Mouse (Mus musculus) limb, embryonic 11.5 days (tissue): ENCODE measurements at regions not wholly inside any gene's neighbourhood (a gene's known extent, or its start where the extent isn't known, plus 50 kb on each side); places are given as distances from the start of the nearest gene placed in this dataset.

ENCODE experiments used
- ATAC-seq: fragments of 200-750 bp; cut with Nextera tagmentation; 2 replicates; pipeline ENCODE4 v1.8.0; 2017; ENCODE audit warnings: low read depth; ENCODE audit not compliant: insufficient number of reproducible peaks, low FRiP score, low TSS enrichment
- DNase-seq: peaks from one replicate; pipeline ENCODE4 v3.0.0-alpha.2; 2015; ENCODE audit warnings: low spot score
- H3K27ac ChIP-seq: fragments of 300-500 bp; sonication (generic); replicated peaks from 2 replicates; pipeline ENCODE4 v1.5.1; 2014; ENCODE audit warnings: low read depth, mild to moderate bottlenecking, low read length
- H3K27me3 ChIP-seq: fragments of 300-500 bp; sonication (generic); 2 replicates; pipeline ENCODE4 v1.6.1; 2014; ENCODE audit warnings: mild to moderate bottlenecking, low read length, mixed read lengths; ENCODE audit not compliant: control insufficient read depth, insufficient read depth
- H3K36me3 ChIP-seq: fragments of 300-500 bp; sonication (generic); 2 replicates; pipeline ENCODE4 v1.6.1; 2014; ENCODE audit warnings: mild to moderate bottlenecking, low read length, moderate library complexity, mixed read lengths; ENCODE audit not compliant: control insufficient read depth, insufficient read depth
- H3K4me1 ChIP-seq: fragments of 300-500 bp; sonication (generic); 2 replicates; pipeline ENCODE4 v1.6.1; 2014; ENCODE audit warnings: low read length, mixed read lengths; ENCODE audit not compliant: control insufficient read depth, insufficient read depth
- H3K4me2 ChIP-seq: fragments of 300-500 bp; sonication (generic); 2 replicates; pipeline ENCODE4 v1.6.1; 2014; ENCODE audit warnings: low read depth, mild to moderate bottlenecking, moderate library complexity; ENCODE audit not compliant: severe bottlenecking
- H3K4me3 ChIP-seq: fragments of 300-500 bp; sonication (generic); 2 replicates; pipeline ENCODE4 v1.5.1; 2014; ENCODE audit warnings: low read depth, low read length
- H3K9ac ChIP-seq: fragments of 300-500 bp; sonication (generic); 2 replicates; pipeline ENCODE4 v1.6.1; 2014; ENCODE audit warnings: mild to moderate bottlenecking, low read length
- H3K9me3 ChIP-seq: fragments of 300-500 bp; sonication (generic); 2 replicates; pipeline ENCODE4 v1.6.1; 2016; ENCODE audit warnings: low read length; ENCODE audit not compliant: control insufficient read depth
- WGBS: fragments of 180-500 bp; shearing (Covaris S2); extraction: QIAGEN DNeasy Blood & Tissue Kit; methylation state at CpG from one replicate; pipeline ENCODE4 v1.1.7; 2014; 5-methylcytosine and 5-hydroxymethylcytosine counted together

GRCm38 (mm10) chr9:59232682-59233081 is 58.7 kb upstream of the Adpgk start:
- Histone ChIP-seq H3K27ac (no peak overlapping the region), H3K9ac (no peak overlapping the region), H3K4me3 (no peak overlapping the region), H3K27me3 (no peaks in the 10 kb centered on the region), H3K36me3 (no peaks in the 10 kb centered on the region), H3K4me1 (no peaks in the 10 kb centered on the region), H3K9me3 (no peaks in the 10 kb centered on the region), H3K4me2 (no peak overlapping the region)
- WGBS: 55% methylated on average over 3 of the region's 3 CpGs
- DNase-seq: no peak
- ATAC-seq: no peak

GRCm38 (mm10) chr9:59231947-59232346 is 59.4 kb upstream of the Adpgk start:
- Histone ChIP-seq H3K9ac (no peak overlapping the region), H3K4me2 (no peak overlapping the region), H3K4me3 (no peak overlapping the region), H3K27ac (no peak overlapping the region), H3K4me1 (no peaks in the 10 kb centered on the region), H3K27me3 (no peaks in the 10 kb centered on the region), H3K9me3 (no peaks in the 10 kb centered on the region), H3K36me3 (no peaks in the 10 kb centered on the region)
- WGBS: 87% methylated on average over 7 of the region's 7 CpGs
- DNase-seq (no peak), ATAC-seq (no peak)

GRCm38 (mm10) chr9:59231186-59231585 is 60.2 kb upstream of the Adpgk start:
- ATAC-seq (no peak), DNase-seq (no peak)
- Histone ChIP-seq H3K4me2 (no peak overlapping the region), H3K36me3 (no peaks in the 10 kb centered on the region), H3K4me1 (no peaks in the 10 kb centered on the region), H3K4me3 (no peak overlapping the region), H3K9ac (no peak overlapping the region), H3K27ac (no peak overlapping the region), H3K9me3 (no peaks in the 10 kb centered on the region), H3K27me3 (no peaks in the 10 kb centered on the region)
- 89% methylated on average over 5 of the region's 5 CpGs for WGBS

- H3K4me2 ChIP-seq: no peak overlapping the region
- 88% methylated on average over 5 of the region's 5 CpGs for WGBS
- no peaks in the 10 kb centered on the region for H3K36me3 ChIP-seq
- H3K4me1 ChIP-seq: no peaks in the 10 kb centered on the region
- H3K27me3 ChIP-seq: no peaks in the 10 kb centered on the region
- DNase-seq: no peak
- no peak for ATAC-seq
- no peak overlapping the region for H3K9ac ChIP-seq
- H3K27ac ChIP-seq: no peak overlapping the region
- no peaks in the 10 kb centered on the region for H3K9me3 ChIP-seq
- no peak overlapping the region for H3K4me3 ChIP-seq
These were observed 61.2 kb upstream of the Adpgk start for GRCm38 (mm10) chr9:59230161-59230560.

- 83% methylated on average over 4 of the region's 4 CpGs for WGBS
- no peak overlapping the region for H3K4me3 ChIP-seq
These were observed 63.4 kb upstream of the Adpgk start for GRCm38 (mm10) chr9:59227948-59228347.

GRCm38 (mm10) chr9:59226361-59226760 is 65.0 kb upstream of the Adpgk start:
- Histone ChIP-seq H3K4me1 (no peaks in the 10 kb centered on the region), H3K27me3 (no peaks in the 10 kb centered on the region), H3K36me3 (no peaks in the 10 kb centered on the region), H3K4me2 (no peak overlapping the region), H3K9me3 (no peaks in the 10 kb centered on the region), H3K27ac (no peak overlapping the region), H3K4me3 (no peak overlapping the region), H3K9ac (no peak overlapping the region)
- ATAC-seq: no peak
- DNase-seq: no peak
- WGBS: 89% methylated on average over 4 of the region's 4 CpGs

More at GRCm38 (mm10) chr9:59227948-59228347, 63.4 kb upstream of the Adpgk start:
- ATAC-seq (no peak), DNase-seq (no peak)
- Histone ChIP-seq H3K27ac (no peak overlapping the region), H3K27me3 (no peaks in the 10 kb centered on the region), H3K9ac (no peak overlapping the region), H3K9me3 (no peaks in the 10 kb centered on the region), H3K36me3 (no peaks in the 10 kb centered on the region), H3K4me2 (no peak overlapping the region), H3K4me1 (no peaks in the 10 kb centered on the region)

GRCm38 (mm10) chr9:59219277-59219676 is 72.1 kb upstream of the Adpgk start:
- H3K9ac ChIP-seq: no peak overlapping the region
- H3K4me3 ChIP-seq: no peak overlapping the region
- H3K4me2 ChIP-seq: no peak overlapping the region
- no peaks in the 10 kb centered on the region for H3K36me3 ChIP-seq
- no peak overlapping the region for H3K27ac ChIP-seq
- H3K9me3 ChIP-seq: no peaks in the 10 kb centered on the region
- ATAC-seq (no peak), DNase-seq (no peak)
- H3K4me1 ChIP-seq: no peaks in the 10 kb centered on the region
- WGBS: 72% methylated on average over 4 of the region's 4 CpGs
- H3K27me3 ChIP-seq: no peaks in the 10 kb centered on the region

- H3K4me2 ChIP-seq: no peak overlapping the region
- ATAC-seq (no peak), DNase-seq (no peak)
- WGBS: 88% methylated on average over 15 of the region's 15 CpGs
- no peaks in the 10 kb centered on the region; the same call in 1 of the 2 replicates for H3K27me3 ChIP-seq
- H3K9me3 ChIP-seq: no peaks in the 10 kb centered on the region
- H3K4me1 ChIP-seq: peaks cover 7% of the 10 kb centered on the region; the same call in 1 of the 2 replicates
- H3K4me3 ChIP-seq: no peak overlapping the region
- no peak overlapping the region for H3K9ac ChIP-seq
- no peak overlapping the region for H3K27ac ChIP-seq
- no peaks in the 10 kb centered on the region for H3K36me3 ChIP-seq
These were observed 88.5 kb upstream of the Adpgk start for GRCm38 (mm10) chr9:59202654-59203514.
